Mouse (Mus musculus) liver, embryonic 14.5 days (tissue): ENCODE measurements at regions not wholly inside any gene's neighbourhood (a gene's known extent, or its start where the extent isn't known, plus 50 kb on each side); places are given as distances from the start of the nearest gene placed in this dataset.
A peak's percentile ranks its signal among the peaks of the same experiment; 100 is the strongest.

Experiments used
- ATAC-seq: fragments of 200-750 bp; cut with Nextera tagmentation; 2 replicates; pipeline ENCODE4 v1.8.0; 2017; ENCODE audit warnings: moderate number of reproducible peaks, mild to moderate bottlenecking, moderate library complexity; ENCODE audit not compliant: insufficient read depth
- DNase-seq, 3 experiments: peaks; one replicate each; pipeline ENCODE4 v3.0.0-alpha.2; 2012 to 2013; ENCODE audit warnings: low read depth in 3 of 3, low spot score in 3 of 3
- H3K27ac ChIP-seq: fragments of 300-500 bp; sonication (generic); 2 replicates; pipeline ENCODE4 v1.5.1; 2014; ENCODE audit warnings: moderate library complexity, mild to moderate bottlenecking, control low read depth, inconsistent platforms
- H3K27me3 ChIP-seq: fragments of 300-500 bp; sonication (generic); 2 replicates; pipeline ENCODE4 v1.6.1; 2014; ENCODE audit warnings: mild to moderate bottlenecking, low read length, moderate library complexity; ENCODE audit not compliant: control insufficient read depth, insufficient read depth
- H3K36me3 ChIP-seq: fragments of 300-500 bp; sonication (generic); replicated peaks from 2 replicates; pipeline ENCODE4 v1.6.1; 2014; ENCODE audit warnings: low read depth; ENCODE audit not compliant: control insufficient read depth, insufficient read depth
- H3K4me1 ChIP-seq, 2 experiments: fragments of 200-500 bp in 1 of 2; fragments of 300-500 bp in 1 of 2; sonication (generic) in 1 of 2; replicated peaks; 2 replicates each; pipeline ENCODE4 v1.6.1; 2012 to 2014; ENCODE audit warnings: antibody characterized with exemption in 1 of 2, inconsistent platforms in 1 of 2, low read length in 1 of 2; ENCODE audit not compliant: control insufficient read depth in 2 of 2, insufficient read depth in 2 of 2
- H3K4me2 ChIP-seq: fragments of 300-500 bp; sonication (generic); 2 replicates; pipeline ENCODE4 v1.6.1; 2014; ENCODE audit warnings: low read depth, mild to moderate bottlenecking, control low read depth, moderate library complexity
- H3K4me3 ChIP-seq, 2 experiments: fragments of 200-500 bp in 1 of 2; fragments of 300-500 bp in 1 of 2; sonication (generic) in 1 of 2; 2 replicates each; pipeline ENCODE4 v1.5.1; 2012 to 2014; ENCODE audit warnings: low read depth in 2 of 2, low read length in 2 of 2, mild to moderate bottlenecking in 2 of 2, control low read depth in 1 of 2, inconsistent platforms in 1 of 2, moderate library complexity in 1 of 2; ENCODE audit not compliant: insufficient read depth in 1 of 2
- H3K9ac ChIP-seq: fragments of 300-500 bp; sonication (generic); replicated peaks from 2 replicates; pipeline ENCODE4 v1.6.1; 2014; ENCODE audit warnings: mild to moderate bottlenecking, control low read depth, moderate library complexity
- H3K9me3 ChIP-seq: fragments of 300-500 bp; sonication (generic); 2 replicates; pipeline ENCODE4 v1.6.1; 2016; ENCODE audit warnings: low read length, mixed read lengths; ENCODE audit not compliant: control insufficient read depth
- CTCF ChIP-seq: IDR thresholded peaks from 2 replicates; pipeline ENCODE4 v1.5.1; 2016; ENCODE audit warnings: antibody characterized with exemption, low read depth, control low read depth
- EP300 ChIP-seq: IDR thresholded peaks from 2 replicates; pipeline ENCODE4 v1.6.1; 2016; ENCODE audit warnings: antibody characterized with exemption, low read depth
- WGBS: fragments of 180-500 bp; shearing (Covaris S2); extraction: QIAGEN DNeasy Blood & Tissue Kit; methylation state at CpG from one replicate; pipeline ENCODE4 v1.1.7; 2014; ENCODE audit not compliant: insufficient replicate concordance; 5-methylcytosine and 5-hydroxymethylcytosine counted together

- no peak for ATAC-seq
- no peak for DNase-seq
- H3K4me2 ChIP-seq = no peak overlapping the region
- no peaks in the 10 kb centered on the region for H3K27me3 ChIP-seq
- H3K36me3 ChIP-seq = no peaks in the 10 kb centered on the region
- H3K4me3 ChIP-seq = no peak overlapping the region
- no peak overlapping the region for H3K27ac ChIP-seq
- H3K9ac ChIP-seq = no peak overlapping the region
- TF ChIP-seq CTCF (no peak), EP300 (no peak)
- 0 out of 4 replicates have a peak, but pooled peaks cover 0 to 2% of the 10 kb centered on the region in 2 experiments for H3K4me1 ChIP-seq
- H3K9me3 ChIP-seq = no peaks in the 10 kb centered on the region
- 67% methylated on average over 3 of the region's 3 CpGs for WGBS
Observed at GRCm38 (mm10) chr13:51919937-51920336, 73.5 kb downstream of the Gadd45g start.

- no peak for TF ChIP-seq EP300
- TF ChIP-seq CTCF = 0 out of 2 replicates have a peak, but pooled peaks have one; percentile 3
- H3K9me3 ChIP-seq = no peaks in the 10 kb centered on the region
- H3K27me3 ChIP-seq = no peaks in the 10 kb centered on the region
- no peak overlapping the region for H3K4me2 ChIP-seq
- H3K9ac ChIP-seq = no peak overlapping the region
- H3K4me3 ChIP-seq = no peak overlapping the region
- DNase-seq = no peak
- WGBS = 31% methylated on average over 15 of the region's 15 CpGs
- ATAC-seq = no peak
- no peak overlapping the region for H3K27ac ChIP-seq
- no peaks in the 10 kb centered on the region for H3K36me3 ChIP-seq
- H3K4me1 ChIP-seq = 0 out of 4 replicates have a peak, but pooled peaks cover 0 to 2% of the 10 kb centered on the region in 2 experiments
Observed at GRCm38 (mm10) chr13:51920511-51921351, 74.3 kb downstream of the Gadd45g start.

GRCm38 (mm10) chr13:51921550-51921949 lies 75.1 kb downstream of the Gadd45g start:
- 74% methylated on average over 5 of the region's 5 CpGs for WGBS
- Histone ChIP-seq H3K9me3 (no peaks in the 10 kb centered on the region), H3K36me3 (no peaks in the 10 kb centered on the region), H3K4me2 (no peak overlapping the region), H3K9ac (no peak overlapping the region), H3K27me3 (no peaks in the 10 kb centered on the region), H3K4me1 (0 out of 4 replicates have a peak, but pooled peaks cover 0 to 2% of the 10 kb centered on the region in 2 experiments), H3K4me3 (no peak overlapping the region), H3K27ac (no peak overlapping the region)
- TF ChIP-seq EP300 (no peak), CTCF (no peak)
- ATAC-seq = no peak
- no peak for DNase-seq

- no peaks in the 10 kb centered on the region for H3K27me3 ChIP-seq
- 43% methylated on average over 10 of the region's 10 CpGs for WGBS
- no peaks in the 10 kb centered on the region for H3K9me3 ChIP-seq
- TF ChIP-seq CTCF (no peak), EP300 (no peak)
- no peaks in the 10 kb centered on the region for H3K36me3 ChIP-seq
- H3K27ac ChIP-seq = no peak overlapping the region
- ATAC-seq (no peak), DNase-seq (no peak)
- H3K9ac ChIP-seq = no peak overlapping the region
- H3K4me3 ChIP-seq = no peak overlapping the region
- H3K4me1 ChIP-seq = no peaks in the 10 kb centered on the region
- H3K4me2 ChIP-seq = no peak overlapping the region
Observed at GRCm38 (mm10) chr13:51926764-51927163, 80.3 kb downstream of the Gadd45g start.

- WGBS = 20% methylated on average over 2 of the region's 2 CpGs
- no peak for ATAC-seq
Observed at GRCm38 (mm10) chr13:51929730-51930129, 83.3 kb downstream of the Gadd45g start.

More at GRCm38 (mm10) chr13:51929730-51930129, 83.3 kb downstream of the Gadd45g start:
- no peaks in the 10 kb centered on the region for H3K9me3 ChIP-seq
- H3K27me3 ChIP-seq = no peaks in the 10 kb centered on the region
- H3K4me1 ChIP-seq = no peaks in the 10 kb centered on the region
- TF ChIP-seq EP300 (no peak), CTCF (no peak)
- H3K9ac ChIP-seq = no peak overlapping the region
- H3K27ac ChIP-seq = no peak overlapping the region
- no peak overlapping the region for H3K4me2 ChIP-seq
- DNase-seq = no peak
- H3K4me3 ChIP-seq = no peak overlapping the region
- H3K36me3 ChIP-seq = no peaks in the 10 kb centered on the region
